Mouse (Mus musculus) urinary bladder, adult 2 months (tissue): ENCODE data around the gene Myh7. TPM values are rescaled to one million over a fixed set of nuclear protein-coding genes. Genes with fewer than 3 reads are reported as not detected.

Experiments used
- polyA plus RNA-seq: library from polyadenylated mRNA; depleted of rRNA; stranded (reverse); fragments of >200 nt; gene quantifications from 2 replicates; pipeline ENCODE4 v1.2.3, GENCODE M21; 2012; rRNA removed

Gene Myh7
- polyA plus RNA-seq, 1 experiment, result 0.26 TPM

Other genes starting within 250 kb of the Myh7 start
- gene Slc7a8, start 212.7 kb downstream of the Myh7 start, polyA plus RNA-seq, result 20.0 and 27.4 TPM in 2 replicates
- 0.06 and 0.08 TPM in 2 replicates for gene Rnf212b, start 180.5 kb downstream of the Myh7 start, polyA plus RNA-seq
- 5.0 and 6.4 TPM in 2 replicates for gene Homez, start 123.7 kb downstream of the Myh7 start, polyA plus RNA-seq
- gene Ppp1r3e, start 117.1 kb downstream of the Myh7 start, polyA plus RNA-seq, result 9.4 and 13.5 TPM in 2 replicates
- gene Bcl2l2, start 111.2 kb downstream of the Myh7 start, polyA plus RNA-seq, result 63.7 and 76.7 TPM in 2 replicates
- gene Gm20521, start 111.2 kb downstream of the Myh7 start, polyA plus RNA-seq, result 0.28 and 0.40 TPM in 2 replicates
- gene Pabpn1, start 102.1 kb downstream of the Myh7 start, polyA plus RNA-seq, result 278 and 430 TPM in 2 replicates
- gene Slc22a17, start 81.5 kb downstream of the Myh7 start, polyA plus RNA-seq, result 102 and 148 TPM in 2 replicates
- gene Efs, start 68.5 kb downstream of the Myh7 start, polyA plus RNA-seq, result 46.6 and 52.9 TPM in 2 replicates
- 0.07 and 0.09 TPM in 2 replicates for gene Il25, start 61.9 kb downstream of the Myh7 start, polyA plus RNA-seq
- 4.2 and 5.1 TPM in 2 replicates for gene Cmtm5, start 58.4 kb downstream of the Myh7 start, polyA plus RNA-seq
- 0.15 and 0.22 TPM in 2 replicates for gene Myh6, start 27.7 kb downstream of the Myh7 start, polyA plus RNA-seq
- gene Gm17428, start 17.7 kb downstream of the Myh7 start, polyA plus RNA-seq, result not detected in 2 replicates
- gene Ngdn, start 20.8 kb upstream of the Myh7 start, polyA plus RNA-seq, result 53.7 and 65.8 TPM in 2 replicates
- 0.66 and 2.0 TPM in 2 replicates for gene Zfhx2, start 97.7 kb upstream of the Myh7 start, polyA plus RNA-seq
- gene Thtpa, start 100.2 kb upstream of the Myh7 start, polyA plus RNA-seq, result 6.6 and 11.6 TPM in 2 replicates
- 22.5 and 26.6 TPM in 2 replicates for gene Ap1g2, start 112.0 kb upstream of the Myh7 start, polyA plus RNA-seq
- 2.4 and 2.8 TPM in 2 replicates for gene Jph4, start 122.3 kb upstream of the Myh7 start, polyA plus RNA-seq
- 0.08 and 0.21 TPM in 2 replicates for gene Dhrs2, start 227.4 kb upstream of the Myh7 start, polyA plus RNA-seq